Mouse (Mus musculus) skeletal muscle tissue, adult 2 months (tissue): ENCODE measurements at regions not wholly inside any gene's neighbourhood (a gene's known extent, or its start where the extent isn't known, plus 50 kb on each side); places are given as distances from the start of the nearest gene placed in this dataset.

Experiments
- DNase-seq: peaks from one replicate; pipeline ENCODE4 v3.0.0-alpha.2; 2012; ENCODE audit warnings: low read depth, low spot score

- DNase-seq = no peak
Observed at GRCm38 (mm10) chr13:84644024-84644423, 421.9 kb downstream of the Tmem161b start.

GRCm38 (mm10) chr13:84646899-84647298, 424.8 kb downstream of the Tmem161b start:
- DNase-seq = no peak

DNA sequence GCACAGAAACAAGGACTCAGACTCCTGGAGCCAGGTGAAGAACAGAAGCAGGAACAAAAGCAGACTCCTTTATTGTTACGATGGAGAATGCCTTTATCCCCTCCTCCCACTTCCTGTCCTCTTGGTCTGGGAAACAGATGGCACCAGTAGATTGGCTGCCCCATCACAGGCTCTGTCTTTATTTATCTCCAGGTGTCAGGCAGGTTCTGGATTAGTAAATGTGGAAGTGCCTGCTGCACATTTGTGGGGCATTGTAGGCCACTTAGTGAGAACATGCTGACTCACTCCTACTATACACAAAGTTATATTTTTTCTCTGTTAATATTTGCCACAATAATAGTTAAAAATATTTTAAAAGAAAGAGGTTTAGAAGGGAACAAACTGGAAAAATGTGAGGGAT, 426.0 kb downstream of the Tmem161b start:
- no peak for DNase-seq

DNA sequence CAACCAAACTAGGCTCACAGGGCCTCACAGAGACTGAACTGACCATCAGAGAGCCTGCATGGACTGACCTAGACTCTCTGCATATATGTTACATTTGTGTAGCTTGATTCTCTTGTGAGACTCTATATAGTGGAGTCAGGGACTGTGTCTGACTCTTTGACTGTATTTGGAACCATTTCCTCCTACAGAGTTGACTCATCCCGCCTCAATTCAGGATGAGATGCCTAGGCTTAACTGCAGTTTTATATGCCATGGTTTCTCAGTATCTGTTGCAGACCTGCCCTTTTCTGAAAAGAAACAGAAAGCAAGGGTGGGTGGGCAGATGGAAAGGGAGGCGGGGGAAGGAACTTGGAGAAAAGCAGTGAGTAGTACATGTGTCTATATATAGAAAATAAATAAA, 441.9 kb downstream of the Tmem161b start:
- DNase-seq = no peak

- no peak for DNase-seq
Observed at GRCm38 (mm10) chr13:84680971-84681370, 458.9 kb downstream of the Tmem161b start.

DNA sequence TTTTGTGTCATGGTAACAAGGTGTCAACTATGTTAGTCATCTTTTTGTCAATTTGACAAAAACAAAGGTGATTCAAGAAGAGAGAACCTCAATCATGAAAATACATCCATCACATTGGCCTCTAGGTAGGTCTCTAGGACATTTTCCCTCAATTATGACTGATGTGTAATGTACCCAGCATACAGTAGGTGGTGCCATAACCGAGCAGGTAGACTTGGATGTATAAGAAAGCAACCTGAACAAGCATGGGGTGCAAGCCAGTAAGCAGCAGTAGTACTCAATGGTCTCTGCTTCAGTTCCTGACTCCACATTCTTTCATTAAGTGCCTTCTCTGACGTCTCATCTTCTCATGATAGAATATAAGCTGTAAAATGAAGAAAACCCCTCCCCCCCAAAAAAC, 463.8 kb downstream of the Tmem161b start:
- DNase-seq = no peak

GRCm38 (mm10) chr13:84693462-84693861, 471.4 kb downstream of the Tmem161b start:
- DNase-seq = no peak

DNA sequence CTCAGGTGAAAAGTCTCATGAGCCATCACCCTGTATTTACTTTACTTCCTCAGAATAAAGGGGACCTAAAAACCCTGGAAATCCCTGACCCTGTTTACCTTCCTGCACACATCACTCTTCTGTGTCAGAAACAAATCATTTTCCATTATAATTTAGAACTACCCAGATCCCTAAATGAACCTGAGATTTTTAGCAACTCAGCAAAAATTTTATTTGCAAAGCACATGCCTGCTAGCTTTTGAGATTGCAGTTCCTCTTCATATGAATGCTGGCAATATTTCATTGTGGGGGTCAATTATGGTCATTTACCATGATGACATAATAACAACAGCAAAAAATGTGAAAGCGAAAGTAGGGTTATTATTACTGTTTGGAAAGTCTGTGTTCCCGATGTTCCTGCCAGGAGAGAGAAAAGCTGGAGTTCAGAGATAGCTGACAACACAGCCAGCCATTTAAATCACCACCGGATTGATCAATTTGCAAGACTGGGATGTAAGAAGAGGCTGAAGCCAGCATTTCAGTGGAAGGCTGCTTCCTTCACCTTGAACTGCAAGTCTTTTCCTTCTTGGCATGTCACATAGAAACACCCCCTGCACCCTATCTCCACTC, 476.5 kb downstream of the Tmem161b start:
- DNase-seq = no peak

GRCm38 (mm10) chr13:84741231-84741630, 448.0 kb upstream of the Ccnh start:
- DNase-seq = no peak

GRCm38 (mm10) chr13:84748331-84748730, 440.9 kb upstream of the Ccnh start:
- DNase-seq = no peak

DNA sequence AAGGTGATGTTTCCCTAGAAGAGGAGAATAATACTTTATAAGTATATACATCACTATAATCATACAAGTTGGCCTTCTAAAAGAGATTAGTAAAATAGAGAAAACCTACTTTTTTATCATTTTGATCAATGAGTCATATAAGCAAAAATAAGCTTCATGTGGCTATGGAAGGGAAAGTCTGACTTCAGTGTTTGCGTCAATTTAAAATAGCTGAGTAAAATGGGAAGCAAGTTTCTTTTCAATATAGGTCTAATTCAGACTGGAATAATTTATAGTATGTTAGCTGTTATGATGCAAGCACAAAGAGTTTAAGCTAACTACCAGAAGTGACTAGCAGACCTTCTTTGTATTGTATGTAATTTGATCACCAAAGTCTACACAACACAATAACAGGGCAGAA, 440.0 kb upstream of the Ccnh start:
- DNase-seq = no peak

DNA sequence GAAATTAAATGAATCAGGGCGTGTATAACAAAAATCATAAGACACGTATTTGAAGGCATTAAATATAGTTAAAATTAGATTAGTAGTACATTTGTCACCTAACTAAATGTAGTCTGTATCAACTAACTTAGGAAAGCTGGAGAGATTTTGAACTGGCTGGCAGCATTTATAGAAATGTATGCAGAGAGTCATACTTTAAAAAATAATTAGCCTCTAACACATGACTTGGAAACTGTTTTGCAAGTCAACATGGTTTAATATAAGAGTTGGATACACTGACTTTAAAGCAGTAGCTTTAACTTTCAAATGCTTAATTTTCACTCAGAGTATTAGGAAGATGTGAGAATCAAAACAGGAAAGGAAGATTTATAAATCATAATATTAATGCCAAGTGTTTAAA, 439.1 kb upstream of the Ccnh start:
- DNase-seq = no peak

DNA sequence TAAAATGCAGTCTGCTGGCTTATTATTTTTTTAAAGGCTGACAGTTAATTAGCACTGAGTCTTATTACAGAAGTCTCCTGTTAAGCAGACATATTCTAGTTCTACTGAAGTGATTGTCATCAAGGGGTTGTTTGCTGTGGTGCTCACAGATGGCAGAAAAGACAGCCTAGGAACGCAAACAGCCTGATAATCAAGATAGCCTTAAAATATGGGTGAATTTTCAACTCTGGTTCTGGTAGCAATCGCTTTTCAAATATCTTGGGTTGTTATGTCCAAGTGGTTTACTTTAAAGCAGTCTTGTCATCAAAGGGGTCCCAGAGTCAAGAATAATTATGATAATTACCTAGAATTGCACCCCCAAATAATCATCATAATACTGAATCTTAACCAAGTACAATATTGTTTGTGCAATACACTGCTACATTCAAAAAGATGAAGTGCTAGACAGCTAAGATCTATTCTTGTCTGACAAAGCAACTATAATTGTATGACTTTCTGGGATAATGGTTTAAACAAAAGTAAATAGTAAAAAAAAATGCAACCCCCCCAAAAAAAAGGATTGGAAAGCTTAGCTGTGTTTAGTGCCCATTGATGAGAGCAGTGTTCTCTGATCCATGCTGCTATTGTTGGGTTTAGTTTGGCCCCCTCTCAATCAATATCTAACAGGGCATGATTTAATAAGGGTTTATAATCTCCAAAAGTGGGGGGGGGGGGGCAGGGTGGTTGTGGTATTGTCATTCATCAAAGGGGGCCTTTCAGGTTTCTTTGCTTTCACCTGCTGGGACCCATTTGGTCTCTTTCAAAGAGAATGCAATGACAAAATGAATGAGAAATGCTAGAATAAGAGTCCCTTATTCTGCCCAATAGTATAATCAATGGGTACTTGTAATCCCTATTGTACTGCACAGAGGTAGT, 437.4 kb upstream of the Ccnh start:
- DNase-seq = no peak

GRCm38 (mm10) chr13:84752491-84752820, 436.8 kb upstream of the Ccnh start:
- no peak for DNase-seq

DNA sequence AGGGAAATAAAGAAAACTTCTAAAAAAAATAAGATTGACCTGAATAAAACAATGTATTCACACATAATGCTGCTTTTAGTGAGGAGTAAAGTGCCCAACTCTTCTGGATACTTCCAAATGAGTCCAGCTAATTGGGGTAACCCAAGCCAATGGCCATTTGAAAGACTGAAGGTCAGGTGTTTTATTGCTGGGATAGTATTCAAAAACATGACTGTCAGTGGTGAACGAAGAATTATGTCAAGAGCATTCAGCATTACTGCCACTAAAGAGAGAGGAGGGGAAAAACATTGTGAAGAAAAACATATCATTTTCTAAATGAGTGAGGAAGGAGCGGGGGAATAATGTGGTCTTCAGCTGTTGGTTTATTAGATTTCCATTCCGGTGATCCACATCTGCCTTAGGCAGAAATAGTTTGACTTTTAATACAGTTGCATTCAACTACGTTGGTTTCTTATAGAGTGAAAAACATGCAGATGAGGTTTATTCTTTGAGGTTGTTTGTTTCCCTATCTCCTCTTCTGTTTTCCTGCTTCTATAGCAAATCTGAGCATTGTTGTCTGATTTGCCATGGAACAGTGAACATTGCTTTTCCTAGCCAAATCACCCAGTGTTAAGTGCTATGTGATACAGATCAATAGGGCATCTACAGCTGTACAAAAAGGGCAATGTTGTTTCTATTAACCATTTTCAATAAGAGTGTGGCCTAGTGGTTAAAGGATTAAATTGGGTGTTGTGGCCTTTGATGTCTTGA, 435.3 kb upstream of the Ccnh start:
- DNase-seq = no peak

- DNase-seq = no peak
Observed at GRCm38 (mm10) chr13:84754821-84755725, 434.1 kb upstream of the Ccnh start.

DNA sequence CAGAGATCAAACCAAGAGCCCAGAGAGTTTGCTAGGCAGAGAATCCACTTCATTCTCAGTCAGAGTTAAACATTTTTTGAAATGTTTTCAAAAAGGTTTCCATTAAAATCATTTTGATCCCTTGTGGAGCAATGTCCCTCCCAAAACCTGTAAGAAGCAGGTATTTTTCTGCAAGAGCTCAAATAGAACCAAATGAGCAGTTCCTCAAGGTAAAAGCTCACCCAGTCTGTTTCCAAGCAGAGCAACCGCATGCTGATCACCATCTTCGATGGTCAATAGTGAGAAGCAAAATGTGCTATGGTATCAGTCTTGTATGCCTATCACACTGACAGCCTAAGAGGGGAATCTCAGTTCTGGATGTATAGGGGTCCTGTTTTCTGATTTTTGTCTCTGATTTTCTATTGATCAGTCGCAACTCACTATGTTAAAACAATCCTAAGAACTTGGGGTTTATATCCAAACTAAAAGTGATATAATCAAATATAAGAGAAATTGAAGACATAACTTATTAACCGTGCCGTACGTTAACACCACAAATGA, 432.3 kb upstream of the Ccnh start:
- DNase-seq = no peak

- DNase-seq = no peak
Observed at GRCm38 (mm10) chr13:84757896-84758567, 431.2 kb upstream of the Ccnh start.

DNA sequence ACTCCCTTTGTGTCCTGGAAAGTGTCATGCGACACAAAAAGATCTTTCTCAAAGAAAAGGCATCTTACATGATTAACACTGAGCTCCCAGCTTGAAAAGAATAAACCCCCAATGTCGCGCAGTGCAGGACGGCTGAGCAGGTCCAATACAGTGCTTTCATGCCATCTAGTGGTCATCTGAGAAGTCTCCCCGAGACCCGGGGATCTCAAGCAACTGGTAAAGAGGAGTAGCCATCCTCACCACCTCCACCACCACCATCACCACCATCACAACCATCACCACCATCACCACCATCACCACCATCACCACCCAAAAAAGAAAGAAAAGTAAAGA, 430.7 kb upstream of the Ccnh start:
- DNase-seq = peak; percentile 3

GRCm38 (mm10) chr13:84759061-84759460, 430.1 kb upstream of the Ccnh start:
- no peak for DNase-seq

DNA sequence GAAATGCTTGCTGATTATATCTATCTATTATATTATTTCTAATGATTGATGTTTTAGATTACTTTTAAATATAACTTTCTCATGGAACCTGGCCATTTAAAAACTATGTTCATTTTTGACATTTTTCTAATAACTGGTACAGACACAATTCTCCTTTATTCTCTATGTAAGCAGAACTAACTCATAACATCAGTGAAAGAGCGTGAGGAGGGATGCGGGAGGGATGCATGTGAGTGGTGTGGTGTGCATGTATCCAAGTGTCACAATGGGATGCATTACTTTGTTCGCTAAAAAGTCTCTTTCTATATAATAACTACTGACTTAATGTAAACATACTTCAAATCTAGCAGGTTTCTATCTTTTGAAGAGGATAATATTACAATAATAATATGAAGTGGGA, 428.7 kb upstream of the Ccnh start:
- no peak for DNase-seq
